Mouse (Mus musculus) MEL (cell line): ENCODE data around the gene Daglb. TPM values are rescaled to one million over a fixed set of nuclear protein-coding genes. Genes with fewer than 3 reads are reported as not detected.

Experiments used
- DNase-seq: peaks from one replicate; pipeline ENCODE4 v3.0.0; 2011; ENCODE audit warnings: low read depth, low spot score
- H3K27ac ChIP-seq: 2 replicates; pipeline ENCODE4 v1.5.1; 2012; ENCODE audit warnings: low read depth, mild to moderate bottlenecking, control low read depth, low read length, moderate library complexity; ENCODE audit not compliant: control insufficient read depth
- H3K27me3 ChIP-seq, 2 experiments: fragments of 150-350 bp in 1 of 2; sonication (generic) in 1 of 2; 2 replicates each; pipeline ENCODE4 v1.6.1; 2012; ENCODE audit warnings: low read length in 2 of 2, mild to moderate bottlenecking in 2 of 2, improper control_type of control experiment in 1 of 2, moderate library complexity in 1 of 2; ENCODE audit not compliant: insufficient read depth in 2 of 2, control insufficient read depth in 1 of 2
- H3K36me3 ChIP-seq, 2 experiments: 2 replicates each; pipeline ENCODE4 v1.6.1; 2012 to 2014; ENCODE audit warnings: low read length in 2 of 2, improper control_type of control experiment in 1 of 2, inconsistent platforms in 1 of 2, mild to moderate bottlenecking in 1 of 2; ENCODE audit not compliant: insufficient read depth in 2 of 2, control insufficient read depth in 1 of 2
- H3K4me1 ChIP-seq, 2 experiments: fragments of 150-350 bp in 1 of 2; sonication (generic) in 1 of 2; 2 replicates each; pipeline ENCODE4 v1.6.1; 2012; ENCODE audit warnings: low read length in 2 of 2, improper control_type of control experiment in 1 of 2, mild to moderate bottlenecking in 1 of 2; ENCODE audit not compliant: insufficient read depth in 2 of 2, control insufficient read depth in 1 of 2
- H3K4me3 ChIP-seq, 2 experiments: fragments of 150-350 bp in 1 of 2; sonication (generic) in 1 of 2; 2 replicates each; pipeline ENCODE4 v1.5.1; 2012; ENCODE audit warnings: low read depth in 2 of 2, low read length in 2 of 2, mild to moderate bottlenecking in 2 of 2, moderate library complexity in 2 of 2, control low read depth in 1 of 2, improper control_type of control experiment in 1 of 2; ENCODE audit not compliant: control insufficient read depth in 1 of 2, insufficient read depth in 1 of 2
- H3K79me2 ChIP-seq: 2 replicates; pipeline ENCODE4 v1.6.1; 2012; ENCODE audit warnings: mild to moderate bottlenecking, low read length, moderate library complexity; ENCODE audit not compliant: control insufficient read depth, poor library complexity, insufficient read depth
- H3K9ac ChIP-seq: 2 replicates; pipeline ENCODE4 v1.6.1; 2012; ENCODE audit warnings: low read depth, mild to moderate bottlenecking, control low read depth, low read length, moderate library complexity; ENCODE audit not compliant: control insufficient read depth, poor library complexity, severe bottlenecking
- H3K9me3 ChIP-seq: fragments of 150-350 bp; sonication (generic); replicated peaks from 2 replicates; pipeline ENCODE4 v1.6.1; 2012; ENCODE audit warnings: mild to moderate bottlenecking, low read length, improper control_type of control experiment, moderate library complexity; ENCODE audit not compliant: insufficient read depth
- BHLHE40 ChIP-seq: IDR thresholded peaks from 2 replicates; pipeline ENCODE4 v1.6.1; 2012; ENCODE audit warnings: low read depth, mild to moderate bottlenecking, inconsistent platforms, low read length, improper control_type of control experiment, borderline replicate concordance
- CHD2 ChIP-seq: IDR thresholded peaks from 2 replicates; pipeline ENCODE4 v1.6.1; 2011; ENCODE audit warnings: low read length, improper control_type of control experiment
- CTCF ChIP-seq, 3 experiments: IDR thresholded peaks in 2 of 3; conservative IDR thresholded peaks in 1 of 3; 2 replicates each; pipeline ENCODE4 v1.5.1; 2011 to 2012; ENCODE audit warnings: low read length in 3 of 3, low read depth in 2 of 3, mild to moderate bottlenecking in 2 of 3, improper control_type of control experiment in 1 of 3, inconsistent platforms in 1 of 3, mixed read lengths in 1 of 3, moderate library complexity in 1 of 3; ENCODE audit not compliant: control insufficient read depth in 1 of 3, insufficient read depth in 1 of 3, poor library complexity in 1 of 3, severe bottlenecking in 1 of 3
- E2F4 ChIP-seq: IDR thresholded peaks from 2 replicates; pipeline ENCODE4 v1.6.1; 2011; ENCODE audit warnings: low read depth, low read length, improper control_type of control experiment, borderline replicate concordance
- EP300 ChIP-seq, 2 experiments: IDR thresholded peaks; 2 replicates each; pipeline ENCODE4 v1.6.1; 2011; ENCODE audit warnings: improper control_type of control experiment in 2 of 2, low read length in 2 of 2, low read depth in 1 of 2, mild to moderate bottlenecking in 1 of 2
- ETS1 ChIP-seq: IDR thresholded peaks from 2 replicates; pipeline ENCODE4 v1.6.1; 2012; ENCODE audit warnings: low read depth, mild to moderate bottlenecking, inconsistent platforms, low read length, improper control_type of control experiment, moderate library complexity
- GABPA ChIP-seq: IDR thresholded peaks from 2 replicates; pipeline ENCODE4 v1.6.1; 2012; ENCODE audit warnings: low read depth, mild to moderate bottlenecking, inconsistent platforms, low read length, improper control_type of control experiment, moderate library complexity
- GATA1 ChIP-seq: IDR thresholded peaks from 2 replicates; pipeline ENCODE4 v1.6.1; 2011; ENCODE audit warnings: low read depth, low read length, improper control_type of control experiment
- HCFC1 ChIP-seq: IDR thresholded peaks from 2 replicates; pipeline ENCODE4 v1.6.1; 2012; ENCODE audit warnings: low read depth, mild to moderate bottlenecking, inconsistent platforms, low read length, improper control_type of control experiment, moderate library complexity
- MYB ChIP-seq: IDR thresholded peaks from 2 replicates; pipeline ENCODE4 v1.6.1; 2011; ENCODE audit warnings: mild to moderate bottlenecking, low read depth, low read length, improper control_type of control experiment
- MYC ChIP-seq: IDR thresholded peaks from 2 replicates; pipeline ENCODE4 v1.6.1; 2011; ENCODE audit warnings: low read depth, mild to moderate bottlenecking, low read length, improper control_type of control experiment, moderate library complexity
- NRF1 ChIP-seq: IDR thresholded peaks from 2 replicates; pipeline ENCODE4 v1.6.1; 2014; ENCODE audit warnings: low read depth, mild to moderate bottlenecking, inconsistent platforms, low read length, improper control_type of control experiment, moderate library complexity; ENCODE audit not compliant: poor library complexity, insufficient read depth, severe bottlenecking
- POLR2AphosphoS5 ChIP-seq: IDR thresholded peaks from 2 replicates; pipeline ENCODE4 v1.6.1; 2012; ENCODE audit warnings: low read depth, borderline replicate concordance, mild to moderate bottlenecking, inconsistent platforms, low read length, moderate library complexity, mixed read lengths
- RCOR1 ChIP-seq: IDR thresholded peaks from 2 replicates; pipeline ENCODE4 v1.6.1; 2012; ENCODE audit warnings: low read depth, mild to moderate bottlenecking, inconsistent platforms, low read length, improper control_type of control experiment
- SIN3A ChIP-seq: IDR thresholded peaks from 2 replicates; pipeline ENCODE4 v1.6.1; 2012; ENCODE audit warnings: low read length, improper control_type of control experiment, inconsistent platforms
- SMC3 ChIP-seq: IDR thresholded peaks from 2 replicates; pipeline ENCODE4 v1.6.1; 2011; ENCODE audit warnings: low read depth, low read length, improper control_type of control experiment
- TAL1 ChIP-seq: IDR thresholded peaks from 2 replicates; pipeline ENCODE4 v1.6.1; 2012; ENCODE audit warnings: mild to moderate bottlenecking, inconsistent platforms, low read length, moderate library complexity, mixed read lengths
- TBP ChIP-seq: IDR thresholded peaks from 2 replicates; pipeline ENCODE4 v1.8.0; 2011; ENCODE audit warnings: low read depth, low read length, improper control_type of control experiment
- UBTF ChIP-seq: IDR thresholded peaks from 2 replicates; pipeline ENCODE4 v1.6.1; 2012; ENCODE audit warnings: low read depth, mild to moderate bottlenecking, inconsistent platforms, low read length, improper control_type of control experiment, moderate library complexity, borderline replicate concordance; ENCODE audit not compliant: insufficient read depth
- USF1 ChIP-seq: IDR thresholded peaks from 2 replicates; pipeline ENCODE4 v1.6.1; 2014; ENCODE audit warnings: low read depth, mild to moderate bottlenecking, inconsistent platforms, low read length, improper control_type of control experiment, moderate library complexity
- USF2 ChIP-seq, 2 experiments: IDR thresholded peaks; 2 replicates each; pipeline ENCODE4 v1.6.1; 2011 to 2012; ENCODE audit warnings: improper control_type of control experiment in 2 of 2, low read length in 2 of 2, borderline replicate concordance in 1 of 2, inconsistent platforms in 1 of 2, low read depth in 1 of 2, mild to moderate bottlenecking in 1 of 2; ENCODE audit not compliant: insufficient read depth in 1 of 2
- ZC3H11A ChIP-seq: IDR thresholded peaks from 2 replicates; pipeline ENCODE4 v1.6.1; 2012; ENCODE audit warnings: low read depth, mild to moderate bottlenecking, inconsistent platforms, low read length, improper control_type of control experiment
- ZKSCAN1 ChIP-seq: IDR thresholded peaks from 2 replicates; pipeline ENCODE4 v1.6.1; 2012; ENCODE audit warnings: low read depth, mild to moderate bottlenecking, inconsistent platforms, low read length, improper control_type of control experiment, moderate library complexity
- ZMIZ1 ChIP-seq: IDR thresholded peaks from 2 replicates; pipeline ENCODE4 v1.6.1; 2012; ENCODE audit warnings: low read depth, mild to moderate bottlenecking, inconsistent platforms, low read length, improper control_type of control experiment, moderate library complexity
- ZNF384 ChIP-seq: IDR thresholded peaks from 2 replicates; pipeline ENCODE4 v1.6.1; 2012; ENCODE audit warnings: low read depth, mild to moderate bottlenecking, inconsistent platforms, low read length, improper control_type of control experiment
- polyA plus RNA-seq, 2 experiments: library from polyadenylated mRNA; stranded (reverse) in 1 of 2; unstranded in 1 of 2; fragments of >175 nt in 1 of 2; fragments of >200 nt in 1 of 2; gene quantifications; 2 replicates each; pipeline versions ENCODE4 v1.2.1 to v1.2.4; 2012; ENCODE audit warnings: low replicate concordance in 2 of 2, low read depth in 1 of 2; ENCODE audit not compliant: insufficient read length in 2 of 2, insufficient read depth in 1 of 2, missing spikeins in 1 of 2
- total RNA-seq: library from RNA; depleted of rRNA; stranded (reverse); fragments of 300-350 nt; gene quantifications from 2 replicates; pipeline ENCODE4 v1.2.3, GENCODE M21; 2012

Daglb gene
- total and polyA plus RNA-seq, 3 experiments: 8.9 to 10.4 TPM; not detected in 1

- Histone ChIP-seq H3K36me3 (peaks cover 0 to 4% of the 10 kb centered on the region in 2 experiments; a peak in 2 of 4 replicates), H3K4me3 (no peak overlapping the region), H3K79me2 (no peaks in the 10 kb centered on the region), H3K27ac (no peak overlapping the region), H3K27me3 (no peaks in the 10 kb centered on the region), H3K9ac (no peak overlapping the region), H3K4me1 (no peaks in the 10 kb centered on the region), H3K9me3 (no peaks in the 10 kb centered on the region)
- TF ChIP-seq CHD2 (no peak), ZKSCAN1 (no peak), SIN3A (no peak), TBP (no peak), USF1 (no peak), RCOR1 (no peak), MYB (no peak), POLR2AphosphoS5 (no peak), BHLHE40 (no peak), ZC3H11A (no peak), UBTF (no peak), USF2 (IDR thresholded peaks at IDR 0.05; ENCODE audit: borderline replicate concordance in 1 of 2, insufficient read depth in 1 of 2, low read depth in 1 of 2, low read length in 2 of 2) (no peak), ETS1 (no peak), ZMIZ1 (no peak), EP300 (IDR thresholded peaks at IDR 0.05; ENCODE audit: low read depth in 1 of 2, low read length in 2 of 2) (no peak), SMC3 (no peak), E2F4 (no peak), GABPA (no peak), HCFC1 (no peak)
- DNase-seq: no peak
Observed at GRCm38 (mm10) chr5:143493163-143493562, 28.8 kb downstream of the Daglb start.

- no peak overlapping the region for H3K4me3 ChIP-seq
- DNase-seq: no peak
- no peaks in the 10 kb centered on the region for H3K27me3 ChIP-seq
- no peak for TF ChIP-seq ZC3H11A
- no peak for TF ChIP-seq ZNF384
- no peak for TF ChIP-seq TAL1
- no peak for TF ChIP-seq RCOR1
- no peak for TF ChIP-seq GATA1
- no peak for TF ChIP-seq MYC
- TF ChIP-seq NRF1: no peak
- no peak for TF ChIP-seq CTCF (IDR thresholded peaks at IDR 0.05 in 2 of 3, conservative IDR thresholded peaks at IDR 0.05 in 1 of 3; ENCODE audit: control insufficient read depth in 1 of 3, insufficient read depth in 1 of 3, low read depth in 2 of 3, low read length in 3 of 3, poor library complexity in 1 of 3, severe bottlenecking in 1 of 3)
- no peak for TF ChIP-seq TBP
- no peak overlapping the region for H3K27ac ChIP-seq
- no peaks in the 10 kb centered on the region for H3K4me1 ChIP-seq
- H3K79me2 ChIP-seq: no peaks in the 10 kb centered on the region
- no peaks in the 10 kb centered on the region for H3K9me3 ChIP-seq
- peaks cover 0 to 2% of the 10 kb centered on the region in 2 experiments; a peak in 2 of 4 replicates for H3K36me3 ChIP-seq
- no peak overlapping the region for H3K9ac ChIP-seq
Observed at GRCm38 (mm10) chr5:143495708-143496107, 31.3 kb downstream of the Daglb start.
